Mouse (Mus musculus) forebrain, embryonic 16.5 days (tissue): ENCODE data around the gene H2afy. TPM values are rescaled to one million over a fixed set of nuclear protein-coding genes. Genes with fewer than 3 reads are reported as not detected.

Experiments
- ATAC-seq: fragments of 200-750 bp; cut with Nextera tagmentation; 2 replicates; pipeline ENCODE4 v1.8.0; 2017; ENCODE audit warnings: mild to moderate bottlenecking, moderate library complexity
- H3K27ac ChIP-seq: fragments of 300-500 bp; sonication (generic); 2 replicates; pipeline ENCODE4 v1.5.1; 2014; ENCODE audit warnings: low read length, control low read depth
- H3K27me3 ChIP-seq: fragments of 300-500 bp; sonication (generic); replicated peaks from 2 replicates; pipeline ENCODE4 v1.6.1; 2014; ENCODE audit warnings: low read length; ENCODE audit not compliant: control insufficient read depth, insufficient read depth
- H3K36me3 ChIP-seq: fragments of 300-500 bp; sonication (generic); 2 replicates; pipeline ENCODE4 v1.6.1; 2014; ENCODE audit not compliant: control insufficient read depth, insufficient read depth
- H3K4me1 ChIP-seq: fragments of 300-500 bp; sonication (generic); replicated peaks from 2 replicates; pipeline ENCODE4 v1.6.1; 2014; ENCODE audit warnings: low read length; ENCODE audit not compliant: control insufficient read depth, insufficient read depth
- H3K4me2 ChIP-seq: fragments of 300-500 bp; sonication (generic); 2 replicates; pipeline ENCODE4 v1.6.1; 2014; ENCODE audit warnings: mild to moderate bottlenecking, low read length, control low read depth
- H3K4me3 ChIP-seq: fragments of 300-500 bp; sonication (generic); replicated peaks from 2 replicates; pipeline ENCODE4 v1.5.1; 2014; ENCODE audit warnings: mild to moderate bottlenecking, low read length, control low read depth
- H3K9ac ChIP-seq: fragments of 300-500 bp; sonication (generic); replicated peaks from 2 replicates; pipeline ENCODE4 v1.6.1; 2014; ENCODE audit warnings: low read depth, low read length, control low read depth
- H3K9me3 ChIP-seq: fragments of 300-500 bp; sonication (generic); 2 replicates; pipeline ENCODE4 v1.6.1; 2016; ENCODE audit warnings: low read length; ENCODE audit not compliant: control insufficient read depth
- whole genome bisulfite sequencing: fragments of 180-500 bp; shearing (Covaris S2); extraction: QIAGEN DNeasy Blood & Tissue Kit; methylation state at CpG from one replicate; pipeline ENCODE4 v1.1.7; 2014; 5-methylcytosine and 5-hydroxymethylcytosine counted together
- polyA plus RNA-seq: library from polyadenylated mRNA; unstranded; fragments of >200 nt; fragmentation: Nextera tagmentation; extraction: Ambion mirVana; gene quantifications from 2 replicates; pipeline ENCODE4 v1.2.1, GENCODE M21; 2015

Gene H2afy
- polyA plus RNA-seq, 1 experiment from 2014 or later: 370 TPM

DNA sequence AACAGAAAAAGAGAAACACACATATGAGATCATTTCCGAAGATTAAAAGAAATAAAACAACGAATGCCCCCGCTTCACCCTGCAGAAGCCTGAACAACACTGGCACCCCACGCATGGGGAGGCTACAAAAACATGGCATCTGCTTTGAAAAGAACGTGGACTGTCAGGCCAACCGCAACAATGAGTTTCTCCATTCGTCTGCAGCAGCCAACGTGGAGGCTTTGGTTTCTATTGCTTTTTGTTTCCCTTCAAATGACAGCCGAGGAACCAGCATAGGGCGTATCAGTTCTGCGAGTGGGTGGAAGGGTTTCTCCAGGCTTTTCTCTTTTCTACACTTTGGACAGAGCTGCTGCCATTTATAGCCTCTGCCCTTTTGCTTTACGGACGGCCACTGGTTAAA, 47.6 kb downstream of the H2afy start:
- Histone ChIP-seq H3K27me3 (no peaks in the 10 kb centered on the region), H3K4me3 (no peak overlapping the region), H3K27ac (0 out of 2 replicates have a peak overlapping the region, but pooled peaks have one; percentile 16), H3K9ac (no peak overlapping the region), H3K4me1 (peaks cover 18% of the 10 kb centered on the region), H3K9me3 (no peaks in the 10 kb centered on the region), H3K36me3 (peaks cover 12% of the 10 kb centered on the region), H3K4me2 (no peak overlapping the region)
- WGBS: 58% methylated on average over 13 of the region's 13 CpGs
- ATAC-seq: no peak

DNA sequence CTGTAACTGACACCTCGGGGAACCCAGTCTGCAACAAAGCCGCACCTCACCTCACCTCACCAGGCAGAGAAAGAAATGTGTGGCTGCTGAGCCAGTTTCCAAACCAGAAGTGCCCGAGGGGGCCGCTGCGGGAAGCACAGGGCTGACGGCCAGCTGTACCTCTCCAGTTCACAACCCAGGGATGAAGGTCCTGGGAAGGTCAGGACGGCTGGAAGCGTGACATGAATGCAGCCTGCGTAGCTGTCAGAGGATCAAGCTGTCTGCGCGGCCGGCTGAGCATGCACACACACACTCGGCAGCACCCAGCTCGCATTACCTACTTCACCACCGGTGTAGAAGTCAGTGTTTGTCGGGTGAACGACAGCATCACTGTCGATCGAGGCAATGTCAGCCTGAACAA, 48.2 kb downstream of the H2afy start:
- no peaks in the 10 kb centered on the region for H3K9me3 ChIP-seq
- peaks cover 12% of the 10 kb centered on the region for H3K36me3 ChIP-seq

GRCm38 (mm10) chr13:56084146-56084905, 51.8 kb downstream of the H2afy start:
- Histone ChIP-seq H3K9me3 (no peaks in the 10 kb centered on the region), H3K9ac (no peak overlapping the region), H3K36me3 (peaks cover 14% of the 10 kb centered on the region), H3K4me3 (no peak overlapping the region), H3K4me2 (no peak overlapping the region), H3K27ac (no peak overlapping the region), H3K27me3 (no peaks in the 10 kb centered on the region), H3K4me1 (peaks cover 10% of the 10 kb centered on the region; the same call in 1 of the 2 replicates)
- ATAC-seq: no peak
- WGBS: 89% methylated on average over 20 of the region's 20 CpGs

More for the DNA sequence above, 48.2 kb downstream of the H2afy start:
- Histone ChIP-seq H3K9ac (no peak overlapping the region), H3K4me2 (no peak overlapping the region), H3K4me3 (no peak overlapping the region), H3K27me3 (no peaks in the 10 kb centered on the region), H3K4me1 (peaks cover 11% of the 10 kb centered on the region), H3K27ac (no peak overlapping the region)
- ATAC-seq: no peak
- 90% methylated on average over 19 of the region's 19 CpGs for WGBS

DNA sequence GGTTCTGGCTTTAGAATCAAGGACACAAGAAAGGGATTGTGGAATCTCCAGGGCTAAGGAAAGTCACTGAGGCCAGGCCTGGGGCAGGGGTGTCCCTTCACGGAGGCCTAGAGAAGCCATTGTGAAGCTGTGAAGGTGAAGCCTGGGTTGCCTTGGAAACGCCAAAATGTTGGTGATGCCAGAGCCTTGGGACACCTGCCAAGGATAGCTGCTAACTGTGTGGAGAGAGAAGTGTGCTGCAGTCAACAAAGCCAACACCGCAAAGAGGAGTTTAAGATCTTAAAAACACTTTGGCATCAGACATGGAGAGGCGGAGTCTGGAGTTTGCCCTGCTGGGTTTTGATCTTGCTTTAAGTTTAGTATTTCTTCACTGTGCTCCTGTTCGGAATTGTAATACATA, 54.5 kb downstream of the H2afy start:
- WGBS: 53% methylated on average over 5 of the region's 5 CpGs
- Histone ChIP-seq H3K4me3 (no peak overlapping the region), H3K27ac (no peak overlapping the region), H3K4me2 (no peak overlapping the region), H3K9ac (no peak overlapping the region), H3K27me3 (no peaks in the 10 kb centered on the region), H3K4me1 (peaks cover 5% of the 10 kb centered on the region; the same call in 1 of the 2 replicates), H3K9me3 (no peaks in the 10 kb centered on the region), H3K36me3 (peaks cover 12% of the 10 kb centered on the region)
- no peak for ATAC-seq

- Histone ChIP-seq H3K27me3 (no peaks in the 10 kb centered on the region), H3K4me1 (peaks cover 5% of the 10 kb centered on the region; the same call in 1 of the 2 replicates), H3K4me3 (no peak overlapping the region), H3K36me3 (peaks cover 12% of the 10 kb centered on the region), H3K27ac (no peak overlapping the region), H3K4me2 (no peak overlapping the region), H3K9ac (no peak overlapping the region), H3K9me3 (no peaks in the 10 kb centered on the region)
- no peak for ATAC-seq
- WGBS: 94% methylated on average over 2 of the region's 2 CpGs
Measured at GRCm38 (mm10) chr13:56079616-56080015, 56.5 kb downstream of the H2afy start.

- peaks cover 14% of the 10 kb centered on the region for H3K36me3 ChIP-seq
- no peaks in the 10 kb centered on the region for H3K9me3 ChIP-seq
- no peak overlapping the region for H3K4me2 ChIP-seq
- no peak overlapping the region for H3K9ac ChIP-seq
- ATAC-seq: no peak
- H3K27ac ChIP-seq: no peak overlapping the region
- no peak overlapping the region for H3K4me3 ChIP-seq
- H3K4me1 ChIP-seq: peaks cover 5% of the 10 kb centered on the region; the same call in 1 of the 2 replicates
- no peaks in the 10 kb centered on the region for H3K27me3 ChIP-seq
- WGBS: 72% methylated on average over 17 of the region's 17 CpGs
Measured at GRCm38 (mm10) chr13:56078724-56079262, 57.4 kb downstream of the H2afy start.

- no peak overlapping the region for H3K4me2 ChIP-seq
- no peak overlapping the region for H3K9ac ChIP-seq
- WGBS: 89% methylated on average over 8 of the region's 8 CpGs
- H3K27me3 ChIP-seq: no peaks in the 10 kb centered on the region
- no peak for ATAC-seq
- no peak overlapping the region for H3K27ac ChIP-seq
- H3K4me3 ChIP-seq: no peak overlapping the region
- peaks cover 14% of the 10 kb centered on the region for H3K36me3 ChIP-seq
- H3K4me1 ChIP-seq: 0 out of 2 replicates have a peak, but pooled peaks cover 2% of the 10 kb centered on the region
- H3K9me3 ChIP-seq: no peaks in the 10 kb centered on the region
Measured at GRCm38 (mm10) chr13:56075930-56076329, 60.2 kb downstream of the H2afy start.

GRCm38 (mm10) chr13:56073186-56073585, 63.0 kb downstream of the H2afy start:
- Histone ChIP-seq H3K9me3 (no peaks in the 10 kb centered on the region), H3K36me3 (peaks cover 5% of the 10 kb centered on the region; the same call in 1 of the 2 replicates), H3K27me3 (no peaks in the 10 kb centered on the region), H3K4me2 (no peak overlapping the region), H3K4me3 (no peak overlapping the region), H3K4me1 (0 out of 2 replicates have a peak, but pooled peaks cover 2% of the 10 kb centered on the region), H3K9ac (no peak overlapping the region), H3K27ac (no peak overlapping the region)
- no peak for ATAC-seq
- 89% methylated on average over 5 of the region's 5 CpGs for WGBS

GRCm38 (mm10) chr13:56072268-56072607, 63.9 kb downstream of the H2afy start:
- Histone ChIP-seq H3K4me1 (0 out of 2 replicates have a peak, but pooled peaks cover 2% of the 10 kb centered on the region), H3K27me3 (no peaks in the 10 kb centered on the region), H3K4me2 (no peak overlapping the region), H3K9ac (no peak overlapping the region), H3K27ac (no peak overlapping the region), H3K9me3 (no peaks in the 10 kb centered on the region), H3K36me3 (0 out of 2 replicates have a peak, but pooled peaks cover 2% of the 10 kb centered on the region), H3K4me3 (no peak overlapping the region)
- peak; percentile 44; the same call in 1 of the 2 replicates for ATAC-seq
- WGBS: 16% methylated on average over 4 of the region's 4 CpGs
